Mouse (Mus musculus) regulatory T cell (primary cell): Measurements from ENCODE around the gene Golgb1.

Experiments used
- in situ Hi-C: fragments of 300-600 bp; cut with MboI, MseI; formaldehyde crosslinking; loops from one replicate; pipeline ENCODE4 v1.15.1; 2025; ENCODE audit warnings: high pct_unique_total_duplicates

Gene Golgb1

DNA sequence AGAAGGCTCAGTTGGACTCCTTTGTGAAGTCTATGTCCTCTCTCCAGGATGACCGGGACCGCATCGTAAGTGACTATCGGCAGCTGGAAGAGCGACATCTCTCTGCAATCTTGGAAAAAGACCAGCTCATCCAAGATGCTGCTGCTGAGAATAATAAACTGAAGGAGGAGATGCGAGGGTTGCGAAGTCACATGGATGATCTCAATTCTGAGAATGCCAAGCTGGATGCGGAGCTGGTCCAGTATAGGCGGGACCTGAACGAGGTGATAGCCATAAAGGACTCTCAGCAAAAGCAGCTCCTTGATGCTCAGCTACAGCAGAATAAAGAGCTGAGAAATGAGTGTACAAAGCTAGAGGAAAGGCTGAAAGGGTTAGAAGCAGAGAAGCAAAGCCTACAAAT, 43.6 kb downstream of the Golgb1 start:
- in situ Hi-C loops: no loop called here

DNA sequence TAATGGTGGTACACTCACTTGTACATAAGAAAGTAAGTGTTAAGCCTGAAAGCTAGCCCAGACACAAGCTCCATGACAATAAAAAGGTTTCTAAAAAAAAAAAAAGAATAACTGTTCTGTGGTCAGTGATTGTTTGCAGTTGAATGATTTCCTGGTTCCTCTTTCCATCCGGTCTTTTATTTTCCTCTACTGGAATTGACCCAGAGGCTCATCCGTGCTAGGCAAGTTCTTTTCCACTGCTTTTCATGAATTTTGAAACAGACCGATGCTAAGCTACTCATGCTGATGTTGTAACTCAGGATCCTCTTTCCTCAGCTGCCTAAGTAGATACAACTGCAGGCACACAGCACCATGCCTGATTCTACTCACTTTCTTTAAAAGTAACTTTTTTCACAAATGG, 45.5 kb downstream of the Golgb1 start:
- in situ Hi-C loops: no loop called here

DNA sequence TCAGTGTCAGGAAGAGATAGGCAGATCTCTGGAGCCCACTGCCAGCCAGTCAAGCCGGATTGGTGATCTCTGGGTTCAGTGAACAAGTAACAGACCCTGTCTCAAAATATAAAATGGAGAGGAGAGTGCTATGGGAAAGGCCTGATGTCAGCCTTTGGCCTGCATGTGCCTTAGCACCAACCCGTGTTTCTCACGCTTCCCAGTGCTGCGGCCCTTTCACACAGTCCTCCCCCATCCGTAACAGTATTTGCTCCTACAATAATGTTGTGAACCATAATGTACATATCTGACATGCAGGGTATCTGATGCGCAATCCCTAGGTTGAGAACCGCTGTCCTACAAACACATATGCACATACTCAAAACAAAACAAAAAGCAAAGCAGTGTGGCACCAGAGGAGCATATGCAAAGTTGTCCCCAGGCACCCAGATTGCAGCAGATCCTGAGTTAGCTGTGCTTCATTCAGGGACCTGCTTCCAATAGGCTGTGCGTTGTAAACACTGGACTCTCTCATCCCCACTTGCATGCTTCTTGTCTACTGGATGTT, 46.2 kb downstream of the Golgb1 start:
- in situ Hi-C loops: no loop called here

DNA sequence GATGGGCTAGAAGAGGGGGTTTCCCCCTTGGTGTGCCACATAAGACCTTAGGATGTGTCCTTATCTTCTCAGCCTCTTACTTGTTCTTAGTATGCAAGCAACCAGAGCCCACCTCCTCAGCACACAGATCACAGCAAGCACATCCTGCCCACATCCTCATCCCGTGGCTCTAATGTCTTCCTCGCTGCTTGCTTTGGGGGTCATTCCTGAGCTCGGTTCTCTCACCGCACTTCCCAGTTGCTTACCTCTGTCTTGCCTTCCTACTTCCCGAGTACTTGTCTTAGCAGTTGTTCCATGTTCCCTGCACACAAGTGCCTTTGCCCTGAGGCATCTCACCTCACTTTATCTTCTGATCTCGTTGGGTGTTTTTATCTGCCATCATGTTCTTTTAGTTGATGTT, 47.0 kb downstream of the Golgb1 start:
- in situ Hi-C loops: no loop called here

DNA sequence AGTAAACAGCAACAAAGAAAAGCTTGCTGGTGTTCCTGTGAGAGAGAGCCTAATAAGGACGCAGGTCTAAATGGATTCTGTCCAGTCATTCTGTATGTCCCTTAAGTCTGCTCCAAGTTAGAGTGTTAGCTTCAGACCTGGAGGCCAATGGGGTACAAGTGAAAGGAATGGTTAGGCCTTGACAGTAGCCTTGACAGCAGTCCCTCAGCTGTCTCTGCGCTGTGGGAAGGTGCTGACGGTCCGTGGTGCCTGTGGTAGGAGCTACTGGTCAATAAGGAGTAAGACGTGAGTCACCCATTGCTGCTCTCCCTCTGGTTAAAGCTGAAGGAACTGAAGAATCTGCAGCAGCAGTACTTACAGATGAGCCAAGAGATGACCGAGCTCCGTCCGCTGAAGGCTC, 49.4 kb downstream of the Golgb1 start:
- in situ Hi-C loops: no loop called here

DNA sequence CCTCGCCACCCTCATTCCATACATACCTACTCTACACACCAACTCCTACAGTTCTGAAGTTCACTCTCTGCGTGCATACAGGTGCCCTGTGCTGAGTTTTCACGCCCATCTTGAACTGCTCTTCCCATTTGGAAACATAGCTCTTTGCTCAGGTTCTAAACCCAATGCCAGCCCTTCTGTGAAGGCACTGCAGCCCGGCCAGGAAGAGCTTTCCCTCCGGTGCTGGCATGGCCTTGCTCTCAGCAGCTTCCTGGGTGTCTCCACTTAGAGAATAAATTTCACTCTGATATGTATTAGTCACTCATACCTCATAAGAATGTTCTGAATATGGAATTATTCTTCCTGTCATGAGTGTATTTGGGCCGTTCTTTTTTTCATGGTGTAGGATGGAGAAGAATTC, 50.4 kb downstream of the Golgb1 start:
- in situ Hi-C loops: no loop called here

DNA sequence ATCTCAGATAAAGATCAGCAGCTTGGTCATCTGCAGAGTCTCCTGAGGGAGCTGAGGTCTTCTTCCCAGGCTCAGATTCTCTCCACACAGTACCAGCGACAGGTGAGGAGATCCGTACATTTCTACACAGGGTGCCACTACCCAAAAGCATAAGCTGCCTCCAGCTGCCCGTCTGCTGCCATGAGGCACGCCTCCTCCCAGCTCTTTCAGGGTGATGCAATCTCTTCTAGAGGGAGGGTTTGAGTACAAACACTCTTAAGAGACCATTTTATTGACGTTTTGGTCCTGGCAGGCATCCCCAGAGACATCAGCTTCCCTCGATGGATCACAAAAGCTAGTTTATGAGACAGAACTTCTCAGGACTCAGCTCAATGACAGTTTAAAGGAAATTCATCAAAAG, 50.9 kb downstream of the Golgb1 start:
- in situ Hi-C loops: no loop called here

DNA sequence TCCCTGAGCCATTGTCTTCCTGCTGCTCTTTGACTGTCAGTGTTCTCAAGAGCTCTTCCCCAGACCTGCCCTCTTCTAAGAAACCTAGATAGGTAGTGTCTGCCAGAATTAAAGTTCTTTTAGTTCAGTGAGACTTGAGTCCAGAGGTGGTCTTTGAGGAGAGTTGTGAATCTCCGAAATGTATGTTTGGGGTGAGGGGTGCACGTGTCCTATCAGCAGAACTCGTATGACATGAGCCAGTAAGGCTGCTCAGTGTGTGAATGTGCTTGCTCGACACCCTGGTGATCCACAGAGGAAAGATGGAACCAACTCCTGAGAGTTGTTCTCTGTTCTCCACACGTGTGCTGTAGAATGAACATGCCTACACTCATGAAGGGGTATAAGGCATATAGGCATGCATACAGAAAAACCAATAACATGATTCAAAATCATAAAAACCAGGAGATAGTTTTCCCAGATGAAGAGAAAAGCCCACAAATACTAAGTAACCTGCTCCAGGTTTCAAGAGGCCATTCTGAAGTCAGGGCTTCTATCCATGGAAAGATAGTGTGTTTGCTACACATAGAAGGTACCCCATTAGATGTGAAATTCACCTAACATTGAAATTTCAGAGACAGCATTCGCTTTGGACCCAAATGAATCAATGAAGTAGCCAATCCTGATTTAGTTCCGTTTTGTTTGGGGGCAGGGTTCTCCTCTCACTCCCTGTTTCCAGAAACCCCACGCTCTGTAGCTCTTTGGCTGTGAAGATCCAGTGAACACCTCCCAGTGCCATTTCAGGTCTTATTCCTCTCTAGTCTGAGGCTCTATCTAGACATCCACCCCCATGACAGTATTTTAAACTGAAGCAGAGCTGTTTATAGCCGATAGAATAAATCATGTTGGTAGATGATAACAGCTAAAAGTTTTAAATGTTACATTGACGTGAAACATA, 51.8 kb downstream of the Golgb1 start:
- in situ Hi-C loops: no loop called here

DNA sequence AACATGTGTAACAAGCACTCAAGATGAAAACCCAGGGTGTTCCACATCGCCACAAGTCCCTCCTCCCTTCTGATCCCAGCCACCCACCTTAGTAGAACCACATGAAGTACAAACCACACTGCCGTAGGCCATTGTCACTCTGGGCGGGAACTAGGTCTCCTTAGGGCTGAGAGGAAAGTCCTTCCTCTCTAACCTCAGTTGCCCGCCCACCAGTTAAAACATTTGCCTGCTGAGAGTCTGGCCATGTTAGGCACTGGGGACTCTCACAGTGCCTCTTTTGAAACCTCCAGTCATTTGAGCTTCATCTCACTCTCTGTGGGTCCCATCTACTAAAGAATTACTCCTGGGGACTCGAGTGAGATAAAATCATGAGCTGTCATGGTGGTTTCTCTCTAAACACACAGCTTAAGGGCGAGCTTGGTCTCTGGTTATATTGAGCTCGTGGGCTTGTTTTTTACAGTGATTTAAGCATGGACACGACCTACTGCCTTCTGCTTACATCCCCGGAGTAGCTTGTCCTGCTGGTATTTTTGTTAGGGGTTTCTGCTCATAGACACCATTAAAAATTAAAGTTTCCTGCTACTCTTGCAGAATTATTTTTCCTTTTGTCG, 52.7 kb downstream of the Golgb1 start:
- in situ Hi-C loops: no loop called here

DNA sequence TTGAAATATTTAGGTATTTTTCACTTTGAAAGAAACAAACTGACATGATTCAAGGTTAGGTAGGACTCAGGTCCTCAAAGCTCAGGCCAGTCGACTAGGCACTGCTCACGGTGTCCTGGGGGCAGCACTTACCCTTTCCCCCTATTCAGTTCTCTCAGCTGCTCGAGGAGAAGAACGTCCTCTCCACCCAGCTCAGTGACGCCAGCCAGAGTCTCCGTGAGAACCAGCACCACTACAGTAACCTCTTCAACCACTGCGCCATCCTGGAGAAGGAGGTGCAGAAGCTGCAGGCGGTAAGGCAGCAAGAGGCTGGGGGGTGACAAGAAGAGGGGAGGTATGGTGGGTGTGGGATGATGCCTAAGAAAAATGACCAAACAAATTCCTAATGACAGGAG, 53.2 kb downstream of the Golgb1 start:
- in situ Hi-C loops: no loop called here

DNA sequence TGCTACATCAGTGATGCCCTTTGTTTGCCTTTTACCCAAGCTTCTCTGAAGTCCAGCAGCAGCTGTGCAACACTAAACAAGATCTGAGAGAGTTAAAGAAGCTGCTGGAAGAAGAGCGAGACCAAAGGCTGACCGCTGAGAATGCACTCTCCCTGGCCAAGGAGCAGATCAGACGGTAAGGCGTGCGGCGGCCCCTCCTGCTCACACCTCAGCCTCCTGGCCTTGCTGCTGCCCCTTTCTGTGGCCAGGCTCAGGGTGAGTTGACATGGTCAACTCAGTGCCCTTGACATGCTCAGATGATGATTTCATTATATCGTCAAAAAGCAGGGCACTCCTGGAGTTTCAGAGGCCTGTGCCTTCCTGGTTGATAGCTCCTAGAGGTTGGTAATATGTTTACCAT, 54.3 kb downstream of the Golgb1 start:
- in situ Hi-C loops: no loop called here

DNA sequence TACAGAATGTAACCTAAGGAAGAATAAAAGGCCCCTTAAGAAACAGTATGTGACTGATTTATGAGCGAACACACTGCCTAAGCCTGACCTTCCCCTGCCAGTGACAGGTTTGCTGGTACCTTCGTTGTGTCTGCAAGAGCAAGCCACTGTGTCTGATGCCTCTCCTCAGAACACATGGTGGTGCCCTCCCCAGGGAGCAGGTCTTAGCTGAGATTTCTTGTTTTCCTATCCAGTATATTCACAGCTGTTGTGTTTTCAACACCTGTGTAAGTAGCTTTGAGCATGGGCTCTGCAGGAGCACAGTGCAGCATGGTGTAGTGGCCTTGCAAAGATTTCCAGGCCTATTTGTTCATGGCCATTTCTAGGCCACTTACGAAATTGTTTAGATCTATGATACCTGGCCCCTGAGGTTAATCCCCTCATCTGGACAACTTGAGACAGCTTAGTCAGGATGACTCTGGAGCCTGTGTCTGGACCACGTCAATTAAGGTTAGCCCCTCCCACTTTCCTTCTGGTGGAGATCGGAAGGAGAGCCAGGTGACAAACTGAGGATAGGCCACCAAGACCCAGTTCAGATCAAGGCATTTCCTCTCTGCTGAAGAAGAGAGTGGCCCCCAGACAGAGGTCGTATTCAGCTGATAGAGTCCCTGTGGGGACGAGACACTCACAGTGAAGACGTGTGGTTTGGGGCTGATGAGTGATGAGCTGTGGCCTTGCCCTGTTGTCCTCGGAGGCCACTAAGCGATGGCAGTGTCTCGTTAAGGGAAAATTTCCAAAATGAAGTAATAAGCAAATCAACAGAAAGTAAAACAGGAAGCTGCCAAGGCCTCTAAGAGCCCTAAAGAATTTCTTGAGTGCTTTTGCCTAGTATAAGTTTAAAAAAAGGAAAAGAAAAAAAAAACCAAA, 55.5 kb downstream of the Golgb1 start:
- in situ Hi-C loops: no loop called here

DNA sequence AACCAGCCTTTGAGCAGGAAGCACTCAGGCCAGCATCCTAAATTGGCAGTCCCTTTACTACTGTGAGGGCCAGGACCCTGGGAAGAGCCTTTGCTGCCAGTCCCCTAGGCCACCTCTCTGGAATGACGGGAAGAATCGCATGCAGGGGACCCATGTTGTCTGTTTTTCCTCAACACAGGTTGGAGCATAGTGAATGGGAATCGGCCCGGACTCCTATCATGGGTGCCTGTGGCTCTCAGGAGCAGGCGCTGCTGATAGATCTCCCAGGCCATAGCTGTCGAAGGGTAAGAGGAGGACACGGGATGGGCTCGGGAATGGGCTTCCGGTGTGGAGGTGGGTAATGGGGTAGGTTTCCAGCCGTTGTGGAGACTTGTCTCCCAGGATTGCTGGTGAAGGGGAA, 56.4 kb downstream of the Golgb1 start:
- in situ Hi-C loops: no loop called here

DNA sequence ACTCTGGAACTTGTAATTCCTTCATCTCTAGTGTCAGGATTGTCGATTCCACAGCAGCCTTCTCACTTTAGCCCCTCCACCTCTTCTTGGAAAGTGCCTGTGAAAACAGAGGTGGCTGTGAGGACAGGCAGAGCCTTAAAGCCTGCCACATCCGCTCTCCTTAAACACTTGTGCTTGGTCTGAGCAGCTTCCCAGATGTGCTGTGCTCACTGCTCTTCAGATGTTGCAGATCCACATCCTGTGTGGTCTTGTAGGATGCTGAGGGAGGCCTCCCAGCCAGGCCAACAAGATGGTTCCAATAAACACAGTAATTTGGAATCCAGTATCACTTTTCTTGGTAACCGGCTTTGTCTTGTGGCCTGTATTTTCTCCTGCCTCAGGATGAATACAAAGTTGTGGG, 57.0 kb downstream of the Golgb1 start:
- in situ Hi-C loops: no loop called here

DNA sequence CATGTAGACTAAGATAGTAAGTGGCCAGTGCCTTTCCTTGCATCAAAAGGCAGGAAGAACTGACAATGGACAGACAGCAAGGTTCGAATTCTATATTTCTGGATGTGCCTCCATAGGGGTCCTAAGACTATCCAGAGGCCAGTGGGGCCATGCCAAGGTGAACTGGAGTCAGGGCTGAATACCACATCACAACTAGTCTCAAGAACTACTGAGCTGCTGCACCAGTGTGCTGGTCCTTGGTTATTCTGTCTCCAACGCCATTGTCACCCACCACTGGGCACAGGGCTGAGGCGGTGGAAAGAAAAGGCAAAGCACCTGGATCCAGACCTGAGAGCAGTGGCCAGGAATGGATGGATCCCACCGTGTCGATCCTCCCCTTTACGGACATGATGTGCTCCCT, 57.6 kb downstream of the Golgb1 start:
- in situ Hi-C loops: no loop called here

DNA sequence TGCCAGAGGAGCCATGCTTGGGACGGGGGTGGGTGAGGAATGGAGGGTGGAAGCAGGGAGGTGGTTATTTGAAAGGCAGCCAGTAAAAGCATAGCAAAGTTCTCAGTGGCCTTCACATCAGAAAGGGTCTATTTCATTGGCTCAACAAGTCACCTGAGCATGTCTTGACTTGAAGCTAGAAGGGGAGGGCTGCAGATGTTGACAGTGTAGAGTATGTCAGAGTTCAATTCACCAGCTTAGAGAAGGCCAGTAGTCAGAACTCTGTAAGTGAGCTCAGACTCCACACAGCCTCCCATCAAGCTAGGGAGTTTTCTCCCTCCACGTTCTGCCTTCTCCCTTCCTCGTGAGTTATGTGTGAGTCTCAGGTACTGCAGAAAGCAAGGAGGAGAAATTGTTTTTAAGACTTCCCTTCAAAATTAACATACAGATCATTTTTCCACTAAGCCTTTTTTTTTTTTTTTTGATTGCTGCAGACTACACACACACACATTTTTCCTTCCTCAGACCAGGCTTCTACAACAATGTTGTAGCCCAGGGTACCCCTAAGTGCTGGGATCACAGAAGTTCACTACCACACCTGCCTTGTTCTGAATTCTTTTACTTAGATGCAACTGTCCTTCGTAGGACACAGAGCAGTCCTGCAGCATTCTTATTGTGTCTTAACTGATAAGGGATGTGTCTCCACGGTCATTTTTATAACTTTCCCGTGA, 59.3 kb downstream of the Golgb1 start:
- in situ Hi-C loops: no loop called here

DNA sequence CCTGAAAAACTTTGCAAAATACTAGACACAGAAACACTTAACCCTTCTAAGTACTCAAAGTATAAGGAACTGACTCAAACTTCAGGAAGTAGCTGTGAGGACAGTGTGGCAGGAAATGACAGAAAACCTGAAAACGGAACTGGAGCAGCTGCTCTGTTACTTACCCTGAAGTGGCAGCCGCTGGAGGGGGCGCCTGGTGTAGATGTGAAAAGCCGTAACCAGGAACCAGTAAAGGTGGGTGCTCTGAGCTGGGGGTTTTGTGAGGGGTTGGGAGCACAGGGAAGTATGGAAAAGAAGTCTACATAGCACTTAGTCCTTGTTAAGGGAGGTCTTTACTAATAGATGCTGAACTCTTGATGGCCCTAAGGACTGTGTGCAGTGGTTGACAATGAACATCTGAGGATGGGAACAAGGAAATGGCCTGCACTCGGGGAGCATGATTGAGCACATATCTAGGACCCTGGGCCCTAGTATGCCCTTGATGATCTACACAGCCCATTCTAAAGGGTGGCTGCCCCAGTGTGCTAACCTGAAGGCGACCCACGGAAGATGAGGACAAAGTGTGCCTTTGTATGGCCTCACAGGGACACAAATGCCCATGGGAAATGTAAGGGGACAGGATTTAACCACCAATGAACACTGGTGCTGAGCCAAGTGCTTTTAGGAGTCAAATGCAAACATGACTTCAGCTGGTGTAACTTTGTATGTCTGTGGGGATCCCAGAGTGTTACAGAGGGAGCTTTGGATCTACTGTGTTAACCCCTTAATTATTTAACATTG, 60.1 kb downstream of the Golgb1 start, which contains the start of gene Hcls1:
Gene Hcls1, plus strand, starts transcription at position 143 of the 780 bp plus-strand sequence.
- in situ Hi-C loops: no loop called here

DNA sequence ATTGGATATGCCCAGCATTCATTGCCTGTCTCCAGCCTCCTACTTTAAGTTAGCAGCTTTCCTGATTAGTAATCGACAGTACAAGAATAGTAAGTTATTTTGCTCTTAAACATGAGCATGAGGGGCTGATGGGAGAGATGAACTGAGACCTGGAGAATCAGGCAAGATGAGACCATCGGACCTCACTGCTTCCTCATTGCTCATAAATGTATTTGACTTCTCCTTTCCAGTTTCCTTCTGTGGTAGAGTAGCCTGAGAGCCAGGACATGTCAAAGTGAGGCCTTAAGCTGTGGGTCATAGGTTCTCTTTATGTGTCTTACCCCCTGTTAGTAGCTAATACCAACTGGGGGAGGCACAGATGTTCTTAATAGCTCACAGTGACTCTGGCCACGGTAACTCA, 60.9 kb downstream of the Golgb1 start:
- in situ Hi-C loops: no loop called here

DNA sequence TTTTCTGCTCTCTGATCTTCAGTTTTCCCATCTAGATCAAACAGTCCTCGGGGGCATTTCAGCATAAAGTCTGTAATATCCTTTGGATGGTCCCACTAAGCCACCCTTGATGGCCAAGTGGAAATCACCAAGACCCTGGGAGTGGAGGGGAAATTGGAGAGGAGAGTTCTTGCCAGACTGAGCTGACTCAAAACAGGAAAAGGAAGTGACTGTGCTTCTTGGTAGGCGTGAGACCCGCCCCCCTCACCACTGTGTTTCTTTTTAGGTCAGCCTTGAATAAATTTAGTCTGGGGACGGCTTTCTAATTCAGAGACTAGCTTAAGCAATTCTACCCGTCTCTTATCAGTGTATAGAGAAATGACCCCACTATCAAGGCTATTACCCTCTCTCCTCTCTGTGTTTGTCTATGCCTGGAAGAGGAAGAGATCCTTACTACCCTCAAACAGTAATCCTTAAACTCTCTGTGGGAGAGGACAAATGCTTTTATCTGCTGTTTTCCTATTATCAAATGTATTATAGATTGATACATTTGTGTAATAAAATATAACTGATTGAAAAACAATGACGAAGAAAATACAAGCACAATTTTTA, 66.3 kb downstream of the Golgb1 start:
- in situ Hi-C loops: loop anchor here (5.0 kb wide), 1 partner anchor 66 kb away; no protein-coding TSS in a partner anchor

DNA sequence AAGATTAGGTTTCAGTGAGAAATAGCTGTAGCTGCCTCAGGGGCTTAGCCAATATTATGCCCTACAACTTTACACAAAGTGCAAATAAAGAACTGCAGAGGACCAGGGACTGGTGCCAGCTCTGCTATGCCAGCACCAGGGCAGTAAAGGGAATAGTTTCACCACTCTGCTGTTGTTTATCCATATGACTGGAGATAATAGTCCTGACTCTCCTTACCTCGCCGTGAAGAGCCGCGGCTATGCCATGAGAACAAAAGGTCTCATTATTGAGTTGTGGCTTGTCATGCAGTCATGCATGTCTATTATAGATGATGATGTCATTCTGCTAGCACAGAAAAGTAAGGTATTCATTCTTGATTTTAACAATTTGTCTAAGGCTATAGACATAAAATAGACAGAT, 67.0 kb downstream of the Golgb1 start:
- in situ Hi-C loops: loop anchor here (5.0 kb wide), 1 partner anchor 65 kb away; no protein-coding TSS in a partner anchor
